Mouse (Mus musculus) lung, adult 2 months (tissue): ENCODE measurements at regions not wholly inside any gene's neighbourhood (a gene's known extent, or its start where the extent isn't known, plus 50 kb on each side); places are given as distances from the start of the nearest gene placed in this dataset.

Source experiments
- CTCF ChIP-seq: fragments of 200-500 bp; IDR thresholded peaks from 2 replicates; pipeline ENCODE4 v1.5.1; 2011; ENCODE audit warnings: mild to moderate bottlenecking, low read length, control low read depth; ENCODE audit not compliant: insufficient read depth
- POLR2A ChIP-seq: fragments of 200-500 bp; IDR thresholded peaks from 2 replicates; pipeline ENCODE4 v1.6.1; 2011; ENCODE audit warnings: low read depth, mild to moderate bottlenecking, control low read depth, low read length, borderline replicate concordance; ENCODE audit errors: extremely low read depth

- TF ChIP-seq CTCF: no peak
- TF ChIP-seq POLR2A: no peak
Observed at GRCm38 (mm10) chr1:151075541-151075940, 82.3 kb upstream of the Hmcn1 start.
